Mouse (Mus musculus) gastrocnemius, adult 2 months (tissue): ENCODE results near the gene Foxl2. TPM values are rescaled to one million over a fixed set of nuclear protein-coding genes. Genes with fewer than 3 reads are reported as not detected.

ENCODE experiments used
- DNase-seq: peaks from one replicate; pipeline ENCODE4 v3.0.0; 2022
- H3K27ac ChIP-seq: fragments of 200-600 bp; 2 replicates; pipeline ENCODE4 v1.8.1; 2022; ENCODE audit warnings: mild to moderate bottlenecking
- H3K4me3 ChIP-seq: fragments of 200-600 bp; 2 replicates; pipeline ENCODE4 v1.8.1; 2022; ENCODE audit warnings: mild to moderate bottlenecking, moderate library complexity
- CTCF ChIP-seq: fragments of 200-600 bp; IDR thresholded peaks from 2 replicates; pipeline ENCODE4 v1.8.1; 2022; ENCODE audit warnings: antibody characterized with exemption, mild to moderate bottlenecking, moderate library complexity
- intact Hi-C: fragments of 180-260 bp; cut with DNase I; formaldehyde crosslinking; loops from one replicate; pipeline ENCODE4 v1.15.1; 2025
- total RNA-seq, 2 experiments: library from RNA; stranded (reverse); gene quantifications; 2 replicates each; pipeline ENCODE4 v1.2.3; 2021

Gene Foxl2
- total RNA-seq, 2 experiments from 2014 or later, result not detected

DNA sequence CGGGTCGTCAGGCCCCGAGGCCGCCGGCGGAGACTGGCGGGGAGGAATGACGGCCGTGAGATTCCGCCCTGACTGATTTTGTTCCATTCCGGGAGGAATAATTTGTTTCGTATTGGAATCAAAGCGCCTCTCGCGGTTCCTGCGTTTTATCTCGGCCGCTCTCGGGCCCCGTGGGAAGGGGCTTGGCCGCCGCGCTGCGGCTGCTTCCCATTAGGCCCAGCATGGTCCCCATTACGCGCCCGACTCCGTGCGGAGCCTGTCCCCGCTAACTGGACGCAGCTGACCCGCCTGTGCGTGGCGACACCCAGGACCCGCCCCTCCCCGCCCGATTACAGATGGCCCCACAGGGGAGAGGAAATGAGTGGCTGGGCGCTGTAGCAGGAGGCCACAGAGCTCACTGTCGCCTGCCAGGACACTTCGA lies 18.0 kb downstream of the Foxl2 start:
- no peak for DNase-seq
- H3K27ac ChIP-seq, result no peak overlapping the region
- intact Hi-C loops, result no loop called here
- no peak for TF ChIP-seq CTCF
- H3K4me3 ChIP-seq, result peak overlapping the region; percentile 65

DNA sequence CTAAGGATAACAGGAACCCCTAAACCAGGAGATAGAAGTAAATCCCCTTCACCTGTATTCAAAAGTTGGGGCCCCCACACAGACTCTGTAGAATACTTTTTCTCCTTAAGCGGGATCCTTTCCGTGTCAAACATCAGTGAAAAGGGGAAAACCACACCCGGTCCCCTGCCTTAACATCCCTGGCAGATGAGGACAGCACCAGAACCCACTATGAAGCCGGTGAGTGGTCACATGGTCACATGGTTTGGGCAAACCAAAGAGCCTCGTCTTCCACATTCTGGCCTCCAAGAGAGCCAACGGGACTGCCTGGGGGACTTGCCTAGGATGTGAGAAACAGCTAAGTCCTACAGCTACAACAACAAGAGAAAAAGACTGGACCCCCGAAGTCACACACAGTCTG lies 18.5 kb downstream of the Foxl2 start:
- no peak for DNase-seq
- Histone ChIP-seq H3K27ac (no peak overlapping the region), H3K4me3 (peak overlapping the region; percentile 65)
- intact Hi-C loops, result no loop called here
- TF ChIP-seq CTCF, result no peak

DNA sequence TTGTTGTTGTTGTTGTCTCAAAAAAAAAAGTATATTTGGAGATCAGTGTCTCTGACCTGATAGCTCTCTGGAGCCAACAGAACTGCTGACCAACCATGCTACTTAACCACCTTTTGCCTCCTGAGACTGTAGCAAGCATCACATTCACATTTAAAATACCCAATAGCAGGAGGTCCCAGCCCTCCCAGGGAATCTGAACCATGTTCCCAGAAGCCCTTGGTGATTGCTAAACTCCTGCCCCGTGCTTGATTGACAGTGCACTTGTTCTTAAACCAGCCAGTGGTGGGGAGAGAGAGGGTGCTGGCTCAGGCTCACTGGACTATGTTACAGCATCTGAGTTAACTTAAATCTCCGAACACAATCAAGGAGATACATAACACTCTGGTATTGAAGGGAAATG lies 19.8 kb downstream of the Foxl2 start:
- intact Hi-C loops, result no loop called here
- no peak overlapping the region for H3K27ac ChIP-seq
- DNase-seq, result no peak
- no peak overlapping the region for H3K4me3 ChIP-seq
- TF ChIP-seq CTCF, result no peak

DNA sequence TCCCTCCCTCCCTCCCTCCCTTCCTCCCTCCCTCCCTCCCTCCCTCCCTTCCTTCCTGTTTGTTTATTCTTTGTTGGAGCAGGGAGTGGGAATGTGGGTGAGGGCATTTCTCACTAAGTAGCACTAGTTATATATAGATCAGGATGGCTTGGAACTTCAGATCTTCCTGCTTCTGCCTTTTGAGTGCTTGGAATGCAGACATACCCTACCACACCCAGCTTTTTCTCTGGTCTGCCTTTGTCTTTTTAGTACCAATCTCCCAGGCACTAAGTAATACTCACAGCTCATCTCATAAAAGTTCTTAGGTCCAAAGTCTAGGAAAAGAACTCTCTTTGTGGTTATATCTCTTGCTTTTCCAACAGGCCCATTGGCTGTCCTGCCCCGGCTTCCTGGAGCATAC lies 21.0 kb downstream of the Foxl2 start:
- intact Hi-C loops, result no loop called here

DNA sequence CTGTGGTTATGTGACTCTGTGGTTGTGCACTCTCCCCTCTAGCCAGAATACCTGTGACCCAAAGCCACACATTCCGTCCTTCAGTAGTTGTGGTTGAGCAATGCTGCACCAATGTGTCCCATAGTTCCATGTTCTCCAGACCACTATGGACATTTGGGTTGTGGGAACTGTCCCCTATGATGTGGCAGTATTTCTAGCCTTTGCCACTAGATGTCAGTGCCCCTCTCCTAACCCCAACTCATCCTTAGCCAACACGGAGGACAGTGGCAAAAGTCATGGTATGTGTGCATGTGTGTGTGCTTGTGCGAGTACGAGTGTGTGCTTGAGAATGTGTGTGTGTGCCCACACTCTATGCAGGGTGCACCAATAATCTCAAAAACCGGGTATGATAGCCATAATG lies 21.4 kb downstream of the Foxl2 start:
- H3K4me3 ChIP-seq, result no peak overlapping the region
- no peak for DNase-seq
- H3K27ac ChIP-seq, result no peak overlapping the region
- intact Hi-C loops, result no loop called here
- peak; percentile 25; the same call in 1 of the 2 replicates for TF ChIP-seq CTCF

More for the DNA sequence above, 21.0 kb downstream of the Foxl2 start:
- TF ChIP-seq CTCF, result no peak
- Histone ChIP-seq H3K27ac (no peak overlapping the region), H3K4me3 (no peak overlapping the region)
- DNase-seq, result no peak

DNA sequence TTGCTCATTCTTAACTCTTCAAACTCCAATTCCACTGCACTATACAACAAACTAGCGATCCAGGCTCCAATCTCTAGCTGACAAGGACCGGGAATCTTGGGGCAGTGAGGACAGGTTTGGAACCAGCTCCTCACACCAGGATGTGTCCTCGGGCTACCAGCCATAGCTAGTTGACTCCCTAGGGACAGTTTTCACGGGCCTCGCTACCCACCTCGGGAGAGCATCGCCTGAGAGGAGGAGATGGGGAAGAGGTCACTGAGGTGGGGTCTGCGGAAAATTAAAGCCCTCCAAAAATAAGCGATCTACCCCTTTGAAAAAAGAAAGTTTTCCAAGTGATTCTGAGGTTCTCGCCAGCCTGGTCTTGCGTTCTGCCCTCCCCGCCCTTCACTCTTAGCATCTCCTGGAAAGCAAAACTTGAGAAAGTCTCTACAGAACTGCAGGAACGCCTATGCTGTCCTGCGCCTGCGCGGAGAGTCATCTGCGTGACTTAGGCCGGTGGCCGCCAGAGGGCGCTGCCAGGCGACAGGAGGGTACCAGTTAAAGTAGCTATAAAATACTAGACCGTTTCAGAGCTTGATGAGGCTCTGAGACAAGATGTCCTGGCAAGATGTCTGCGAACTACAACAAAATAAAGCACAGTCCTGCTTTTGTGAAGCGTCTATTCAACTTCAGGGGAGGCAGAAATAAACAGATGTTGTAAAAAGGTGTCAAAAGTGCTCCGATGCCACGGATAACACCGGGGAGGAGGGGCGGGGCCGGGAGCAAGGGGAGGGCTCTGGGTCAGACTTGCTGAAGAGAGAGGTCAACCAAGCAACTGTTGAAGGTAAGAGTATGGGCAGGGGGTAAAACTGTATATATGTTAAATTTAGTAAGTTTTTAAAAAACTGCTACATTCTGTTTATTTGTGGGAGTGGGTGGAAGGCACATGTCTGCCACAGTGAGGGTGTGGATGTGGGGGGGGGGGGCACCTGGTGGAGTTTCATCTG lies 24.6 kb downstream of the Foxl2 start:
- peak overlapping the region; percentile 45 for H3K4me3 ChIP-seq
- TF ChIP-seq CTCF, result peak; percentile 100; the same call in 1 of the 2 replicates
- intact Hi-C loops, result loop anchor here (10.0 kb wide), 1 partner anchor 395 kb away; no protein-coding TSS in a partner anchor
- H3K27ac ChIP-seq, result no peak overlapping the region
- peak; percentile 90 for DNase-seq

DNA sequence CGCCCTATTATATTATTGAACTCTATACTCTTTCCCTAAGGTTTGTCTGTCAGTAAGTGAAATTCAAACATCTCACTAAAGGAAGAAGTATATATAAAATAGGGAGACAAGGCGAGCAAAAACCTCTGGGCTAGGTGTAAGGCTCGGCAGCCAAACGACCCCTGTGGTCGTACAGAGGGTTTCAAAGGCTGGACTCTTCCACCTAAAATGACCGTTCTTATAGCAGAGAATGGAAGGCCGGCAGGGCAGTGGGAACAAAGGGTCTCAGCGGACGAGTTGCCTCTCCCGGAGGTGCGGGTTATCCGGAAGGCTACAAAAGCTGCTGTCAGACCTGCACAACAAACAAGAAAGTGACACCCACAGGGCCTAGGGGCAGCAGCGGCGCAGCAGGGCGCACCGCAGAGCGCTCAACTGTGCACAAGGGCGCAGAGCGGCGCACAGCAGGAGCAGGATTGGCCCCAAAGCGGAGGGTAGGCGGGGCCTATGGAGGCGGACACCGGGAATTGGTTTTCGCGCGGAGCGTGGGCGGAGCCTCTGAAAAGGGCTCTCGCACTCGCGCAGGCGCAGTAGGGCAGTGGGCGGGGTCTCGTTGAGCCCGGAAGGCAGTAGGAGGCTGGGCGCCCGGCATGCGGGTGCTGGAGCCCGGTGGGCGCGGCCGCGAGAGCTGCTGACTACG lies 30.9 kb downstream of the Foxl2 start, which contains the start of gene Faim:
Faim (plus strand) TSS at position 574 of the 676 bp plus-strand sequence.
- intact Hi-C loops, result loop anchor here (10.0 kb wide), 1 partner anchor 389 kb away; no protein-coding TSS in a partner anchor
- H3K4me3 ChIP-seq, result peak within 1 kb of the TSS; percentile 85
- TF ChIP-seq CTCF, result peak; percentile 8; the same call in 1 of the 2 replicates
- peak within 1 kb of the TSS; percentile 82 for H3K27ac ChIP-seq
- DNase-seq, result peak; percentile 100

DNA sequence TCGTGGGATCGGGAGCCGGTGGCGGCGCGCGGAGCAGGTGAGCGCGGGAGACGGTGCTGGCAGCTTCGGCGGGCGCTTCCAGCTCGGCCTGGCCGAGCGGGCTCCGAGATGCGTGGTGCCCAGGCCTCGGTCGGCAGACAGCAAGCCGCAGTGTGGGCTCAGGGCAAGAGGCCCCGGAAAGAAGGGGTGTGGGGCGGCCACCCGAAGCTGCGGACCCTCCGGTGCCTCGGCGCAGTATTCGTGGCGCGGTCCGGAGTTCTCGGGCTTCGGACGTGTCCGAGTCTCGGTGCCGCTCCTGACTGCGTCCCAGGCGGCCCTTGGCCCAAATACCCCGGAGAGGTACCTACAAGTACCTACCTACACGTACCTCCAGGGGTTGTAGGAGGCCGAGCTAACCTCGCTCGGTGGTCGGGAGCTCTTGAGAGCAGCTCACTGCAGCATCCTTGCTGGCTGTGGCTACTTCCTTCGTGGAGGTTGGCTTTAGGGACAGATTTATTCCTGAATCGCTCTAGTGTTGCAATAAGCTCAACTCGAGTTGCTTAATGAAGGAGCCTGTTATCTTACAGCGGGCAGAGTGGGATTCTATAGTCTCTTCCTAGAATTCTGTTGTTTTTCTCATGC lies 31.5 kb downstream of the Foxl2 start:
- intact Hi-C loops, result loop anchor here (10.0 kb wide), 1 partner anchor 388 kb away; no protein-coding TSS in a partner anchor
- no peak for TF ChIP-seq CTCF
- Histone ChIP-seq H3K4me3 (peak overlapping the region; percentile 85), H3K27ac (peak overlapping the region; percentile 77)
- DNase-seq, result no peak

DNA sequence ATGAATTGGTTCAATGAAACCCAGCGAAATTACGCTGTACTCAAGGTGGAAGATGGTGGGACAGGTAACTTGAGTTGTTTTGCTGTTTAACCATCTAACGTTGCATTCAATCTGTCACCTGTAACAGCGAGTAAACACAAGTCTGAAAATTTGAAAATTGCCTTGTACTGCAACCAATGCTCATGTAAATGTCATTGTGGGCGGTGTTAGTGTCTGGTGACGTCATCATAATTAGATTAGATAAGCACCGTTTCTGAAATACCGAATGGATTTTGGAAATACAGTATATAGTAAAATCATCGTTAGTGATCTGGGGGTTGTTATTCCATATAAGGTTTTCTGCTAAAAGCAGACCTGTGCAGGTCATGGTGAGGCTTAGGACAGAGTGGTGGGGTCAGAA lies 32.0 kb downstream of the Foxl2 start:
- no peak for DNase-seq
- intact Hi-C loops, result loop anchor here (10.0 kb wide), 1 partner anchor 388 kb away; no protein-coding TSS in a partner anchor

DNA sequence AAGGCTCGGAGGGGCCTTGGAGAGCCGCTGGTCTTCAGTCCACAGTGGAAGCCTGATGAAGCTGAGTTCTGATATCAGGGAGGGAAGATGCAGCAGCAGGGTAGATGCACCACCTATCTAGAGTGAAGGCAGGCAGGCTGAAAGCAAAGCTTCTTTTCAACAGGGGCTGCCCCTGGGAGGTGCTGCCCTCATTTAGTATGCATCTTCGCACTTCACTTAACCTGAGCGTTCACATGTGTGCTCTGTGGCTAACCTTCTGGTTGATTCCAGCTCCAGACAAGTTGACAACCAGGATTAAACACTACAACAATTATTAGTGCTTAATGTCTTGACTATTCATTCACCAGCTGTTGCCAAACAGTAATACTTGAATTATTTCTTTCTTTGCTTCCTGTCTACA lies 39.0 kb downstream of the Foxl2 start:
- intact Hi-C loops, result no loop called here
- H3K27ac ChIP-seq, result no peak overlapping the region
- no peak for DNase-seq
- no peak overlapping the region for H3K4me3 ChIP-seq
- TF ChIP-seq CTCF, result no peak

More for the DNA sequence above, 32.0 kb downstream of the Foxl2 start:
- no peak for TF ChIP-seq CTCF
- Histone ChIP-seq H3K4me3 (peak overlapping the region; percentile 85), H3K27ac (no peak overlapping the region)

DNA sequence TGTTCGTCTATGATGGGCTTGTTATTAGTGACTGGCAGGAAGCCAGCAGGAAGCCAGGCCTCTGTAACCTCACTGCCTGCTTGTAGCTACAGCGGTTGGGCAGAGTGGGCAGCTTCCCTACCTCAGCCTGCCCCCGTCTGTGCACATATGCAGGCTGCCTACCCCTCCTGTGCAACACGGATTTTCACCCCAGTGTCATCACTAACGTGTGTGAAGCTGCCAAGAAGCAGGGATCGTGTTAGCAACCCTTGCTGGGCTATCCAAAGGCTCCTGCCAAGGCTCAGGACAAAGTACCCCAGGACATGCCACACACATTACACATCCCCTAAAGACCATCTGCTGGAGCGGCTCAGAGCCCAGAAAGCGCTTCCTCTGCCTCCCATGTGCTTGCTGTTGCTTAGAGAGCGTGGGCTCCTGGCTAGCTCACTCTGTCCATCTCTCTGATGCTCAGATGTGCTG lies 44.8 kb downstream of the Foxl2 start:
- intact Hi-C loops, result no loop called here
- no peak for TF ChIP-seq CTCF
- no peak overlapping the region for H3K27ac ChIP-seq
- no peak for DNase-seq
- H3K4me3 ChIP-seq, result no peak overlapping the region

DNA sequence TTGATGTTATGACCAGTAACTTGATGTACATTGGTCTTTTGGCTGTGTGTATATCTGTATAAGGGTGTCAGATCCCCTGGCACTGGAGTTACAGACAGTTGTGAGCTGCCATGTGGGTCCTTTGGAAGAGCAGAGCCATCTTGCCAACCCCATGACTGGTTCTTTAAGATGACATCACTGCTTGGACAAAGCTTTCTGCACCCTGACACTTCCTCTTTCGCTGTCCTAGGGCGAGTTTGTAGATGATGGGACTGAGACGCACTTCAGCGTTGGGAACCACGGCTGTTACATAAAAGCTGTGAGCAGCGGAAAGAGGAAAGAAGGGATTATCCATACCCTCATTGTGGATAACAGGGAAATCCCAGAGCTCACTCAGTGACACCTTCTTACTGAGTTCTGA lies 46.2 kb downstream of the Foxl2 start:
- intact Hi-C loops, result no loop called here
- Histone ChIP-seq H3K4me3 (no peak overlapping the region), H3K27ac (no peak overlapping the region)
- DNase-seq, result no peak
- no peak for TF ChIP-seq CTCF

Other genes starting within 250 kb of the Foxl2 start
- not detected for gene Prr23a1, start 112.8 kb upstream of the Foxl2 start, total RNA-seq
- not detected for gene Prr23a2, start 98.8 kb upstream of the Foxl2 start, total RNA-seq
- not detected for gene Prr23a3, start 90.5 kb upstream of the Foxl2 start, total RNA-seq
- gene 7420426K07Rik, start 52.2 kb upstream of the Foxl2 start, total RNA-seq, result not detected
- gene Faim, start 31.1 kb downstream of the Foxl2 start, total RNA-seq, result 1 to 10 TPM; 1.8 to 2.3 TPM
- gene Gm1123, start 80.4 kb downstream of the Foxl2 start, total RNA-seq, result not detected
- 1 to 10 TPM; 4.5 to 6.1 TPM for gene Pik3cb, start 185.3 kb downstream of the Foxl2 start, total RNA-seq